Mouse (Mus musculus): Measurements from ENCODE around the gene Mydgf.

GRCm38 (mm10) chr17:56131814-56132213, 51.9 kb downstream of the Mydgf start:
- TF ChIP-seq CTCF (IDR thresholded peaks at IDR 0.05; ENCODE audit: control insufficient read depth, insufficient read depth, insufficient replicate concordance, low read depth, low read length): peak; percentile 78
- no peak for TF ChIP-seq POLR2A (IDR thresholded peaks at IDR 0.05; ENCODE audit: control insufficient read depth, low read depth, low read length)
